Mouse (Mus musculus): ENCODE results near the gene Dbi. TPM values are rescaled to one million over a fixed set of nuclear protein-coding genes. Genes with fewer than 3 reads are reported as not detected.

Dbi gene
- total RNA-seq (2021) = 100 to 1,000 TPM; 281 to 285 TPM
- long read RNA-seq, experiment 1, transcript Dbi-201 (4 exons, 569 nt) = major isoform, 297 of 304 reads
- long read RNA-seq, experiment 1, partial matches to known transcripts = 0 of 304 reads
- long read RNA-seq, experiment 1, other reads (novel, unspliced or antisense) = 3 of 304 reads
- long read RNA-seq, experiment 2, transcript Dbi-201 (4 exons, 569 nt) = major isoform, 221 of 231 reads
- long read RNA-seq, experiment 2, partial matches to known transcripts = 1 of 231 reads
- long read RNA-seq, experiment 2, other reads (novel, unspliced or antisense) = 2 of 231 reads

DNA sequence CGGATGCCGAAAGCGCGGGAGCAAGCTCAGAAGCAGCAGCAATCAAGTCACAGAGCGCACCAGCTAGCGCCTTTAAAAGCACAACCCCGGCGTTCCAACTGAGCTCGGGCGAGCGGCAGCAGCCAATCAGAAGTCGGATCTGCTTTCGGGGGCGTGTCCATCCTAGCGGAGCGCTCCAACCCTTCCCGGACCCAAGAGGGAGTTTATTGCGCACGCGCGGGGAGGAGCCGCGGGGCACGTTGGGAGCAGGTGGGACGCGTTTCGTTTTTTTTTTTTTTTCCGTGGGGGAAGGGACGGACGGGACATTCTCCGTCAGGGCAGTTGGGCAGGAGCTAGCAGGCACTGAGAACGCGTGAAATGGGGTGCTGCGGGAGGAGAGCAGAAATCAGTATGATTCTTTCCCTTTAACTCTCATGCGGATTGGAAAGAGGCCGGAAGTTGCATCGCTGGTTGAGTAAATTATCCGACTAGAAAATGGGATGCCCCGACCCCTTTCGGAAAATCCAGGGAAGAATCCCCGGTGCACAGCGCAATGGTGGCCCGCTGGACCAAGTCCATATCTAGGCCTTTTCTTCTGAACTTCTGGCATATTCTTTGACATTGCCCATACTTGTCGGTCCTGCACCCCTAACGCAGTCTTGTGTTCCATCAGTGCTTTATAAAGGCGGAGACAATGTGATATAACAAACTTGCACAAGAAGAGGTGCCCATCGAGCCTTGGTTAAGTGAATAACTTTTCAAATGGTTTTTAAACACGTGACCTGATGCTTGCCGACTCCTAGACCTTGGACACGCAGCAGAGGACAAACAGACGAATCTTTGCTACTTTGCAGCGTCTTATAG lies at the start of gene Dbi, which contains the start of gene 3110009E18Rik:
Dbi (minus strand) TSS at position 110 of the 843 bp plus-strand sequence.
3110009E18Rik (plus strand) TSS at position 219 of the 843 bp plus-strand sequence.
- DNase-seq (ENCODE audit: low spot score in 2 of 2) = peak; percentile 98
- intact Hi-C loops (cut with DNase I) = no loop called here

DNA sequence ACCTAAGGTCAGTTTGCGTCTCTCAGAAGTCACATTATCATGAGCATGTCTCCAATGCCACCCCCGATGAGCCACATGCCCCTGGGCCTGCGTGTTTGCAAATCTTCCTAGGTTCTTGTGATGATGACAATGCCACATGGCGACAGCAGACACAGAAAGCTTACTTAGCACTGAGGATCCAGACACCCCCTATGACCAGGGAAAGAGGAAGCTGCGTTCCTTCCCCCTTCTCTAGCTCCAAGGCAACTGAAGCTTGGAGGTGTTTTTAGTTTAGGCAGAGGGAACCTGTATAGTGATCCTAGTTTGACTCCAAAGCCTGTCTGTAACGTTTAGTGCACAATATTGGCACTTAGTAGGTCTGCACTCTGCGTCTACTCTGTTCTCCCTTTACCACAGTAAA lies 49.4 kb upstream of the Dbi start:
- DNase-seq (ENCODE audit: low spot score in 2 of 2) = no peak
- intact Hi-C loops (cut with DNase I) = no loop called here

DNA sequence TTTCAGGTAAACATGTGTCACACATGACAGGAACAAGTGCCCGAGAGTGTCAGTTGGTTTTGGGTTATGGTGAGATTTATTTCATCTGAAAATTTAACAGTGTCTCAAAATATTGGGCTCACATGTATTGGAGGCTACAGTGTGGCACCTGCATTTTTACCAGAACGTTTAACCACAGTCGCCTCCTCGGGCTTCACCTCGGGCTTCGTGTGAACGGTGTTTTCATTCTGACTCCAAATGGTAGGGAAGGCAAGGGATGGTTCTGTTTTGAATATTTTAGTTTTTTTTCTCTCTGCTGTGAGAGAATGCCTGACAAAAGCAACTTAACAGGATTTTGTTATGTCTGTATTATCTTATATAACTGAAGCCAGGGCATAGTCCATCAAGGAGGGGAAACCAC lies 47.8 kb upstream of the Dbi start:
- DNase-seq (ENCODE audit: low spot score in 2 of 2) = no peak
- intact Hi-C loops (cut with DNase I) = no loop called here

DNA sequence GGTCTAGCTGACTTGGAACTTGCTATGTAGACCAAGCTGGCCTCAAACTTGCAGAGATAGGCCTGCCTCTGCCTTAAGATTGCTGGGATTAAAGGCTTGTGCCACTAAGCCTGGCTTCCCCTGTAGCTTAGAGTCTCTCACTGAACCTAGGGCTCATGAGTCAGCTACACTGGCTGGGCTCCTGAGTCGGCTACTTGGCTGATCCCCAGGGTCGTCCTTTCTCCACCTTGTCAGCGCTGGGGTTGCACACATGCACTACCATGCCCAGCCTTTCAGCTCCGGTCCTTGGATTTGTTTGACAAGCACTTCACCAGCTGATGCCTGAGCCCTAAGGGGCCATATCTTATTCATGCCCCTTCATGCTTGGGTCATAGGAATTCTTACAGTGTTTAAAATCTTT lies 47.1 kb upstream of the Dbi start:
- no peak for DNase-seq (ENCODE audit: low spot score in 2 of 2)
- intact Hi-C loops (cut with DNase I) = no loop called here

DNA sequence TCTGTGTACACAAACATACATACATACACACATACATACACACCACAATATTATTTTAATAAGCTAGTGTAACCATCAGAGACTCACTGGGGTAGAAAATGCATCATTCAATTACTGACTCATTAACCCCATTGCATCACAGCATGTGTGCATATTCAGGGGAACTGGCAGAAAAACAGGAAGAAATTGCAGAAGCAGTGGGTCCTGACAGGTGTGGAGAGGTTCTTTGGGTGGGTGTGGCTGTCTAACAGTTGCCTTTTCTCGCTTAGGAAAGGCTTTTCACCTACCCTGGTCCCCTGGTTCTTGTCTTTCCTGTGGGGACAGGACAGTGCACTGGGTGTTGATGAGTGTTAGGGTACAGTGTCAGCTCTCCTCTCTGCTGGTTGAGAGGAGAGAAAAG lies 41.7 kb upstream of the Dbi start:
- DNase-seq (ENCODE audit: low spot score in 2 of 2) = no peak
- intact Hi-C loops (cut with DNase I) = no loop called here

DNA sequence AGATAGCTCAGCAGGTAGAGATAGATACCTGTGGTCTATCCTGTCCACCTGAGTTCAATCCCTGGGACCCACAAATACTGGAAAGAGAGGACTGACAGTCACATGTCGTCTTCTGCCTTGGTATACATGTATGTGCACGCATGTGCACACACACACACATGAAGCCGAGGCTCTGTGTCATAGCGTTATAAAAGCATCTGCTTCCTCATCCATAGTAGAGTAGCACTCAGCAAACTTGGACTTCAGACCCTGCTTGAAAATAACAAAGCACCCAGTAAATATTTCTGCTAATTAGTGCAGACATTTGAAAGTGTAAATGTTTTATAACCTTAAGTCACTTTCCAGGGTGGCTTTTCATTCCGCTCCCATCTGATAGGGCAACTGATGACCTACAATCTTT lies 40.6 kb upstream of the Dbi start:
- DNase-seq (ENCODE audit: low spot score in 2 of 2) = no peak
- intact Hi-C loops (cut with DNase I) = no loop called here

DNA sequence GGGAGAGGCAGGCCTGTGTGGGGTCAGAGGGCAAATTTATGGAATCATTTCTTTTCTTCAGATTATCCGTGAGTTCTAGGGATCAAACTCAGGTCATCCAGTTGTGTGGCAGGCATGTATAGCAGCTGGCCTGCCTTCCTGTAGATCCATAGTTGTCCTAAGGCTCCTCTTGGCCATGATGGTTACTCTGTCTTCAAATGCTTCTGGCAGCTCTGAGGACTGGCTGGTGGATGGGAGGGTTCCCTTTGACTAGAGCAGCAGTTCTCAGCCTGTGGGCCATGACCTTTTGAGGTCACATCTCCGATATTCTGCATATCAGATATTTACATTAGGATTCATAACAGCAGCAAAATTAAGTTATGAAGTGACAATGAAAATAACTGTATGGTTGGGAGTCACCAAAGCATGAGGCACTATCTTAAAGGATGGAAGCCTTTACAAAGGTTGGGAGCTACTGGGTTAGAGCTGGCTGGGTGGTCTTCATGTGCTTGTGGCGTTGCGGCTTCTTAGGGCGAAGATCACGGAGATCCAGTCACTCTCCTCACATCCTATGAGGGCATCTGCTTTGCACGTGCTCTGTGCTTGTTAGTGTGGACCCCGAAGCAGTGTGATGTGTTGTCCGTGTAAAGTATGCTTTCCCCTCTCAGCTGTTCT lies 37.7 kb upstream of the Dbi start:
- no peak for DNase-seq (ENCODE audit: low spot score in 2 of 2)
- intact Hi-C loops (cut with DNase I) = loop anchor here (5.0 kb wide), 1 partner anchor 131 kb away; no protein-coding TSS in a partner anchor

DNA sequence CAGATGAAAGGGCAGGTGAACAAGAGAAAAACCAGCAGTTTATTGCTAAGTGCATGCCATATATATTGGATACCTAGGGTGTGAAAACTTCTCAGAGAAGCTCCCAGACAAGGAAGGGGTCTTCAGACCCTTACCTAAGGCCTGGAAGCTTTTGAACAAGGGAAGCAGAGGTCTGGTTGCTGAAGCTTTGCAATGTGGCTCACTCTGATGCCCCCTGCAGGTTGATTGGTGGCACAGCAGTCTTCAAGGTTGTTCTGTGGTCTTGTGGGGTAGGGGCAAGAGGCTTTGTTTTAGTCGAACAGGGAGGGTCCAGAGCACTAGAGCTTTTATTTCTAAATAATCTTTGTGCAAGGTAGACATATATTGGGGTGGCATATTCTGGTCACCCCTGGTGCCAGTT lies 34.4 kb upstream of the Dbi start:
- DNase-seq (ENCODE audit: low spot score in 2 of 2) = peak in 1 of 2 experiments; percentile 28
- intact Hi-C loops (cut with DNase I) = loop anchor here (5.0 kb wide), 1 partner anchor 128 kb away; no protein-coding TSS in a partner anchor

DNA sequence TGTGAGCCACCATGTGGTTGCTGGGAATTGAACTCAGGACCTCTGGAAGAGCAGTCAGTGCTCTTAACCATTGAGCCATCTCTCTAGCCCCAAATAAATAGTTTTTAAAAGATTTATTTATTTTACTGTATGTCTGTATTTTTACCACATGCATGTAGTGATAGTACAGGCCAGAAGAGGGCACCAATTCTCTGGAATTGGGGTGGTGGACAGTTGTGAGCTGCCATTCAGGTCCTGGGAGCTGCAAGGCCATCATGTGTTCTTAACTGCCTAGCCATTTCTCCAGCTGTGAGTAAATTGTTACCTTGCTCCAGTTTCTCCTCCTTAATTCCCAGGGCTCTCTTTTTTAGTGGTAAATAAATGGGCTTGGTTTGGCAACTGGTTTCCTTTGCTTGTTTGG lies 33.4 kb upstream of the Dbi start:
- intact Hi-C loops (cut with DNase I) = no loop called here
- DNase-seq (ENCODE audit: low spot score in 2 of 2) = peak in 1 of 2 experiments; percentile 29

DNA sequence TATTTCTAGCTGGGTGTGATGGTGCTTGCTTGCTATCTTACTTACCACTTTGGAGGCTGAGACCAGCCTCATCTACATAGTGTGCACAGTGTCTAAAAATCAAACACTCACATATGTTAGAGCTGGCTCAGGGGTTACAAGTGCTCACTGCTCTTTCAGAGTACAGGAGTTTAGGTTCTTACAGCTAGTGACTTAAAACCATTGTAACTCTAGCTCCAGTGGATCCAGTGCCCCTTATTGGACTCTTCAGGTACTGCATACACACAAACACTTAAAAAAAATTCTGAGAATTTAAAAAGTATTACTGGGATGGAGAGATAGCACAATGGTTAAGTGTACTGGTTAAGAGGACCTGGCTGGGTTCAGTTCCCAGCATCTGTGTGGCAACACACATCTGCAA lies 26.1 kb upstream of the Dbi start:
- intact Hi-C loops (cut with DNase I) = loop anchor here (2.0 kb wide), 1 partner anchor 48 kb away; no protein-coding TSS in a partner anchor

DNA sequence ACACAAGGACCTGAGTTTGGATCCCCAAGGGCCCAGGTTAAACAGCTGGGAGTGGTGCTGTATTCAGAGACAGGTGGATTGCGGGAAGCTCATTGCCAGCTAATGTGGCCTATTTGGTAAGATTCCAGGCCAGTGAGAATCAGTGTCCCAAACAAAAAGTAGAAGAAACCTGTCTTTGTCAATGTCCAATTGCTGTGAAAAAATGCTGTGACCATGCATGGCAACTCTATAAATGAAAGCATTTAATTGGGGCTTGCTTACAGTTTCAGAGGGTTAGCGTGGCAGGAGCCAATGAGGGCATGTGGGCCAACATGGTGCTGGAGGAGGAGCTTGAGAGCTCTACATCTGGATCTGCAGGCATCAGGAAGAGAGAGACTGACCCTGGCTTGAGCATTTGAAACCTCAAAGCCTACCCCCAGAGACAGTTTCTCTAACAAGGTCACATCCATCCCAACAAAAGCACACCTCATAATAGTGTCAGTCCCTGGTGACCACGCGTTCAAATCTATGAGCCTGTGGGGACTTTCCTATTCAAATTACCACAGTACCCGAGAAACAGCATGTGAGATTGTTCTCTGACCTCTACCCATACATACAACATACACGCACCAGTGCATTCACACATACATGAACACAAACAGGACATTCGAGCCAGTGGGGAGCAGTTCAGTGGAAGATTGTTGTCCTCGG lies 24.8 kb upstream of the Dbi start:
- no peak for DNase-seq (ENCODE audit: low spot score in 2 of 2)
- intact Hi-C loops (cut with DNase I) = loop anchor here (2.0 kb wide), 1 partner anchor 47 kb away; no protein-coding TSS in a partner anchor

More for the DNA sequence above, 26.1 kb upstream of the Dbi start:
- DNase-seq (ENCODE audit: low spot score in 2 of 2) = peak in 1 of 2 experiments; percentile 45

DNA sequence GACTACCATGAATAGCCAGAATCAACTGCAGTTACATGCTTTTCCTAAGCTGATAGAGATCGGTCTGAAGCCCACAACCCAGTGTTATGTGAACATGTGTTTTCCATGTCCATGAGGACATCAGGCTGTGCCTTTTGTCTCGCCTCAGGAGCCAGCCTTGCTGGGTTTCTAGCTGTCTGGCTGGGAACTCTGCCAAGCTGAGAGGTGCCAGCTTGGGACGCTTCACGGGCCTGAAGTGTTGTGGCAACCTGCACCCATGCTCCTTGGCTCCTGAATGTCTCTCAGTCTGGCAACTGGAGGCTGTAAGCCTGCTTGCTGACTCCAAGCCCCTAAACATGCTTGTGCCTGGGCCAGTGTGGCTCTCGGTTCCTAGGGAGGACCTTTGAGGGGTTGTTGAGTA lies 21.7 kb upstream of the Dbi start:
- intact Hi-C loops (cut with DNase I) = no loop called here
- no peak for DNase-seq (ENCODE audit: low spot score in 2 of 2)

DNA sequence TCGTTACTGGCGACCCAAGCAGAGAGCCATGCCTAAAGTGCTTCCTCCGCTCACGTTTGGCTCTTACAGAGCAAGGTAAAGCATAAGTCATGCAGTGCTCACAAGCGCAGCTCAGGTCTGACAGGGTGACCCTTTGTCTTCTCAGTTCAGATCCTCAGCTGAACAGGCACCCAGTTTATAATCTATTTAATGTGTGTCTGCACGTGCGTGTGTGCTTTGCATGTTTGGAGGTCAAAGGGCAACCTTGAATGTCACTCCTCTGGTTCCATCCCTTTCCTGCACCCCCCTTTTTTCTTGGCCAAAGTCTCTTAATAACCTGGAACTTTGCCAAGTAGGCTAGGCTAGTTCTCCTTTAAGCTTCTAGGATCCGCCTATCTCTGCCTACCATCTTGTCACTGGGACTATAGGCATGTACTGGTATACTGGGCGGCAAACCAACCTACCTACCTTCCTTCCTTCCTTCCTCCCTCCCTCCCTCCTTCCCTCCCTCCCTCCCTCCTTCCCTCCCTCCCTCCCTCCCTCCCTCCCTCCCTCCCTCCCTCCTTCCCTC lies 19.3 kb upstream of the Dbi start:
- intact Hi-C loops (cut with DNase I) = no loop called here

DNA sequence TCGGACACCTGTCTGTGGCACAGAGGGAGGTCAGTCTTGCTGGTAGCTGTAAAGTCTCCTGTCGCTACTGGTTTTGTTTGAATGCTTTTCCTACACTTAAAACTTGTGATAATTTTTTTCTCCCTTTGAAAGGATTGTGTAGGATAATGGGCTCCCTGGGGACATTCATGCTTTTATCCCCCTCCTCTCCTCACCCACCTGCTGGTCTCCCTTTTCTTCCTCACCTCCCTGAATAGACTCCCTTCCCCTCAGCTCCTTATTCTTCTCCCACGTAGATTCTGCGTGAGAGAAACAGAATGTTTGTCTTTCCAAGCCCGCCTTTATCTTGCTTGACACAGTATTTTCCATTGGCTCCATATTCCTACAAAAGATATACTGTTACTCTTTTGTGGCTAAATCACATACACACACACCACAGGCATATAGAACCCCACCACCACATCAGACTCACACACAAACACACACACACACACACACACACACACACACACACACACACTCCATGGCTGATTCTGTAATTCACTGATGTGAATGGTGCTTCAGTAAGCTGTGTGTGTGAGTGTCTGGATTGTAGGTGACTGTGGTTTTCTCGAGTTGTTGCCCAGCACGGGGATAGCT lies 18.2 kb upstream of the Dbi start:
- no peak for DNase-seq (ENCODE audit: low spot score in 2 of 2)

More for the DNA sequence above, 19.3 kb upstream of the Dbi start:
- DNase-seq (ENCODE audit: low spot score in 2 of 2) = no peak

DNA sequence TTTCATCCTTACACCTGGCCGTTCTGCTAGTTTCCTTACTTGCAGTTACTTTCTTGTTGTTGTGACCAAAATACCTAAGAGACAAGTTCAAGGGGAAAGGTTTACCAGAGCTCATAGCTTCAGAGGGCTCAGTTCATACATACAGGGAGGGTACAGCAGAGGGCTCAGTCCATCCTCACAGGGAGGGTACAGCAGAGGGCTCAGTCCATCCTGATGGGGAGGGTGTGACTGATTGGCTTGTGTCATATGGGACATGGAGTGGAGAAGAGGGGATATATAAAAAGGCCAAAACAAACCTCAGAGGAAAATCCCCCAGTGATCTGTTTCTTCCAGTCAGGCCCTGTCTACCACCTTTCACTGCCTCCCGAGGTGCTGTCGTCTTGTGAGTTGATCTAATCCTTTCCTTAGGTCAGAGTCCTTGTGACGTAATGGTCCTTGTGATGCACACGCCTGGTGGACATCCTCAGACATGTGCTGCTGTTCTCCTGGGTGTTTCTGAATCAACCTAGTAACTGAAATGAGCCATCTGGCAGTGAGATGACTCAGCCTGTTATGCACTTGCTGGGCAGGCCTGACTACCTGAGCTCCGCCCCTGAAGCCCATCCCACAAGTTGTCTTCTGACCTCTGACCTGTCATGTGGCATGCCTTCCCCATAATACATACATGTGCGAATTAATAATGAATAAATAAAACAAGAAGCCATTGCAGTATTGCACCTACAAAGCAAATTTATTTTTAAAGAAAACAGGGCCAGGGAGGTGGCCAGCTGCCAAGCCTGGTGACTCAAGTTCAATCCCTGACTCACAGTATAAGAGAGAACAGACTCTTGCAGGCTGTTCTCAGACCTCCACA lies 15.3 kb upstream of the Dbi start:
- intact Hi-C loops (cut with DNase I) = no loop called here
- peak; percentile 45 to 71 for DNase-seq (ENCODE audit: low spot score in 2 of 2)

More for the DNA sequence above, 18.2 kb upstream of the Dbi start:
- intact Hi-C loops (cut with DNase I) = no loop called here

DNA sequence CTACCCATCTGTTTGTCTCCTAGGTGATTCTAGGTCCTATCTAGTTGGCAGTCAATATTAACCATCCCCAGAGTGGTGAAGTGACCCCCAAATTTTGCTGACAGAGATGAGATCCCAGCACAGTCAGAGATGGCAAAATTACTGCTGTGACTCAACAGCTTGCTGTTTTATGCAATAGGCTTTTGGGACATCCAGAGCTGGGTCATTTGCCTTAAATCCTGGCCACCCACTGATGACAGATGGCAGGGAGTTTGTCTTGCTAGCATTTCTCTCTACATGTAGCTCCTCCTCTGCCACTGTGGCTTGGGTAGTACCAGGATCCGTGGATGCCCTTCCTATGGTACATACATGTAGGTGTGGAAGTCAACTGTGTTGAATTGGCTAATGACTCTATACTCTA lies 11.5 kb upstream of the Dbi start:
- DNase-seq (ENCODE audit: low spot score in 2 of 2) = no peak
- intact Hi-C loops (cut with DNase I) = no loop called here

DNA sequence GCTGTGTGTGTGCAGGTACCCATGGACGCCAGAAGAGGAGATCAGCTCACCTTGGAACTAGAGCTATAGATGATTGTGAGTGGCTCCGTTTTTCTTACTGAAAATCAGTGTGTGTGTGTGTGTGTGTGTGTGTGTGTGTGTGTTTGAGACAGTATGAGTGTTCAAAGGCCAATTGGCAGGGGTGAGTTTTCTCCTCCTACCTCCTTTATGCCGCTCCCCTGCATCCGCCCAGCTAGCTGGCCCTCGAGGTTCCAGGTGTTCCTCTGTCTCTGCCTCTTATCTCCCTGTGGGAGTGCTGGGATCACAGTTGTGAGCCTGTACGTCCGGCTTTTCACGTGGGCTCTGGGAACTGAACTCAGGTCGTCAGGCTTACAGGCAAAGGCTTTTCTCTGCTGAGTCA lies 5.4 kb upstream of the Dbi start:
- intact Hi-C loops (cut with DNase I) = no loop called here
- DNase-seq (ENCODE audit: low spot score in 2 of 2) = no peak

DNA sequence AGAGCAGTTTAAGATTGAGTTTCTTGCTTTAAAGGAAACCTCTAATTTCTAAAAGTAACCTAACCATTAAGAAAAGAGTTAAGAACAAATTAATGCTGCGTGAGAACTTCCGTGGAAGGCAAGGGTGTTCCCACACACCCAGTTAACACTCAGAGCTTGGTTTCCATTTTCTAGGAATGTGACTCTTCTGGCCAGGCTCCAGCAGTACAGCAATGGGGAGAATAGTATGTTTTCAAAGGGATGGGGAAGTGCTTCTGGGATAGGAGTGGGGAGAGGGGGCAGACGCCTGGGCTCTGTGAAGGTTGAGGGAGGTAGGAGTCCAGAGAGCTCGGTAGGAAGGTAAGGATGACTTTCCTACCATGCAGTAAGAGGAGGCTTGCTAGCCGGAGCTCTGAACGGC lies 4.6 kb upstream of the Dbi start:
- intact Hi-C loops (cut with DNase I) = no loop called here

More for the DNA sequence above, 4.6 kb upstream of the Dbi start:
- no peak for DNase-seq (ENCODE audit: low spot score in 2 of 2)
